Mouse (Mus musculus) midbrain, embryonic 11.5 days (tissue): ENCODE results near the gene Ralgds. TPM values are rescaled to one million over a fixed set of nuclear protein-coding genes. Genes with fewer than 3 reads are reported as not detected.

Experiments
- ATAC-seq: fragments of 200-750 bp; cut with Nextera tagmentation; 2 replicates; pipeline ENCODE4 v1.8.0; 2017; ENCODE audit warnings: moderate TSS enrichment, moderate library complexity; ENCODE audit not compliant: low FRiP score
- DNase-seq: peaks from one replicate; pipeline ENCODE4 v3.0.0; 2015; ENCODE audit warnings: low spot score; ENCODE audit errors: missing footprints
- H3K27ac ChIP-seq: fragments of 300-500 bp; sonication (generic); 2 replicates; pipeline ENCODE4 v1.5.1; 2014; ENCODE audit warnings: low read depth, low read length
- H3K27me3 ChIP-seq: fragments of 300-500 bp; sonication (generic); 2 replicates; pipeline ENCODE4 v1.6.1; 2014; ENCODE audit warnings: mild to moderate bottlenecking, low read length, moderate library complexity, mixed read lengths; ENCODE audit not compliant: control insufficient read depth, insufficient read depth
- H3K36me3 ChIP-seq: fragments of 300-500 bp; sonication (generic); 2 replicates; pipeline ENCODE4 v1.6.1; 2014; ENCODE audit warnings: mild to moderate bottlenecking, low read length, moderate library complexity, mixed read lengths; ENCODE audit not compliant: control insufficient read depth, insufficient read depth
- H3K4me1 ChIP-seq: fragments of 300-500 bp; sonication (generic); 2 replicates; pipeline ENCODE4 v1.6.1; 2014; ENCODE audit warnings: low read length; ENCODE audit not compliant: control insufficient read depth, insufficient read depth
- H3K4me2 ChIP-seq: fragments of 300-500 bp; sonication (generic); 2 replicates; pipeline ENCODE4 v1.6.1; 2014; ENCODE audit warnings: mild to moderate bottlenecking, moderate library complexity
- H3K4me3 ChIP-seq: fragments of 300-500 bp; sonication (generic); 2 replicates; pipeline ENCODE4 v1.5.1; 2014; ENCODE audit warnings: low read depth, low read length
- H3K9ac ChIP-seq: fragments of 300-500 bp; sonication (generic); 2 replicates; pipeline ENCODE4 v1.6.1; 2014; ENCODE audit warnings: low read length
- H3K9me3 ChIP-seq: fragments of 300-500 bp; sonication (generic); 2 replicates; pipeline ENCODE4 v1.6.1; 2016; ENCODE audit warnings: low read length; ENCODE audit not compliant: control insufficient read depth
- WGBS: fragments of 180-500 bp; shearing (Covaris S2); extraction: QIAGEN DNeasy Blood & Tissue Kit; methylation state at CpG from one replicate; pipeline ENCODE4 v1.1.7; 2014; 5-methylcytosine and 5-hydroxymethylcytosine counted together
- polyA plus RNA-seq: library from polyadenylated mRNA; unstranded; fragments of >200 nt; fragmentation: Nextera tagmentation; extraction: Ambion mirVana; gene quantifications from 2 replicates; pipeline ENCODE4 v1.2.1, GENCODE M21; 2014

Gene Ralgds
- polyA plus RNA-seq, 1 experiment from 2014 or later, result 48.8 TPM

GRCm38 (mm10) chr2:28563303-28563702 is 50.4 kb downstream of the Ralgds start, which contains the start of gene Cel:
Gene Cel, minus strand, starts transcription at chr2:28563403.
- Histone ChIP-seq H3K4me3 (no peak within 1 kb of the TSS), H3K9me3 (no peaks in the 10 kb centered on the region), H3K27me3 (no peaks in the 10 kb centered on the region), H3K4me2 (no peak within 1 kb of the TSS), H3K36me3 (peaks cover 9% of the 10 kb centered on the region; the same call in 1 of the 2 replicates), H3K9ac (no peak within 1 kb of the TSS), H3K4me1 (no peaks in the 10 kb centered on the region), H3K27ac (no peak within 1 kb of the TSS)
- no peak for DNase-seq
- ATAC-seq, result no peak
- WGBS, result 75% methylated on average over 6 of the region's 6 CpGs

GRCm38 (mm10) chr2:28563830-28564229 is 50.9 kb downstream of the Ralgds start:
- no peaks in the 10 kb centered on the region for H3K27me3 ChIP-seq
- no peaks in the 10 kb centered on the region for H3K4me1 ChIP-seq
- no peak overlapping the region for H3K27ac ChIP-seq
- no peaks in the 10 kb centered on the region for H3K9me3 ChIP-seq
- no peak overlapping the region for H3K9ac ChIP-seq
- no peak for DNase-seq
- peaks cover 11% of the 10 kb centered on the region; the same call in 1 of the 2 replicates for H3K36me3 ChIP-seq
- H3K4me3 ChIP-seq, result no peak overlapping the region
- ATAC-seq, result no peak
- H3K4me2 ChIP-seq, result no peak overlapping the region

- ATAC-seq (no peak), DNase-seq (no peak)
- WGBS, result 85% methylated on average over 4 of the region's 4 CpGs
- Histone ChIP-seq H3K9me3 (no peaks in the 10 kb centered on the region), H3K4me1 (no peaks in the 10 kb centered on the region), H3K4me2 (no peak overlapping the region), H3K27ac (no peak overlapping the region), H3K9ac (no peak overlapping the region), H3K36me3 (peaks cover 14% of the 10 kb centered on the region; the same call in 1 of the 2 replicates), H3K4me3 (no peak overlapping the region), H3K27me3 (no peaks in the 10 kb centered on the region)
These were observed 51.5 kb downstream of the Ralgds start for GRCm38 (mm10) chr2:28564380-28564779.

DNA sequence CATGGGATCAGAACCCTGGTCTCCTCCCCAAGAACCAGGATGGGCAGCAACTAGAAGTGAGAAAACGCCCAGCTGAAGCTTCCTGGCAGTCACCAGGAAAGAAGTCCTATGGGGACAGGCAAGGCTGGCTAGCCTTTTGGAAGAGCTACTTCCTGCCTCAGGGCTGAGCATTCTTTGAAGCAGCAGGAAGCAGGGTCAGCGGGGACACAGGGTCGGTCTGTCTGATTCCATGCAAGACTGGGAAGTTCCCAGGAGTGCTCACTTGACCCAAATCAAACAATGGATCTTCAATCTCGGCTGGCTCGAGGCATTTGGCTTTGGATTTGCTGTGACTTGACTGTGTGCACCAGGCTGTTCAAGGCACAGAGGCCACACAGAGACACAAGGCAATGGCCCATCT is 53.6 kb downstream of the Ralgds start:
- no peaks in the 10 kb centered on the region for H3K27me3 ChIP-seq
- no peak for ATAC-seq
- no peaks in the 10 kb centered on the region for H3K9me3 ChIP-seq
- no peak for DNase-seq
- WGBS, result 68% methylated on average over 5 of the region's 5 CpGs
- H3K4me2 ChIP-seq, result no peak overlapping the region
- H3K36me3 ChIP-seq, result peaks cover 24% of the 10 kb centered on the region; the same call in 1 of the 2 replicates
- no peak overlapping the region for H3K9ac ChIP-seq
- no peak overlapping the region for H3K4me3 ChIP-seq
- no peaks in the 10 kb centered on the region for H3K4me1 ChIP-seq
- H3K27ac ChIP-seq, result no peak overlapping the region

DNA sequence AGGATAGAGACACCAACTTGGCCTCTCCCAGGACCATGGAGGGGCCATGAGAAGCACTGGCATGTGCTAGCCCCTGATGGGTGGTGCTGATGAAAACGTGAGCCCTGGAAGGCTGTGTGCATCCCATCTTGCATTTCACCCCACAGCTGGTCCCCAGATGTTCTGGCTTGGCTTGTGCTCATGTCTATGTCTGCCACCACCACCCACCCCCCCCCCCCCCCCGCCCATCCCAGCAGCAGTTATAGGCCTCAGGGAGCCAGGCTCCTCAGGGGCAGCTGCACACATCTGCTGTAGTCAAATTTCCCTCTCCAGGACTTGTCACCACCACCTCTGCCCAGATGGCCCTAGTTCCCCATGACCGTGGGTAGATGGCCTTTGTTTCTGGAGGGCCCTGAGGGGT is 57.0 kb downstream of the Ralgds start:
- ATAC-seq (no peak), DNase-seq (no peak)
- Histone ChIP-seq H3K4me2 (no peak overlapping the region), H3K4me3 (no peak overlapping the region), H3K27ac (no peak overlapping the region), H3K36me3 (peaks cover 42% of the 10 kb centered on the region), H3K9me3 (no peaks in the 10 kb centered on the region), H3K27me3 (no peaks in the 10 kb centered on the region), H3K4me1 (no peaks in the 10 kb centered on the region), H3K9ac (no peak overlapping the region)
- 62% methylated on average over 2 of the region's 3 CpGs for WGBS

- H3K4me2 ChIP-seq, result no peak overlapping the region
- H3K4me1 ChIP-seq, result no peaks in the 10 kb centered on the region
- H3K27ac ChIP-seq, result no peak overlapping the region
- WGBS, result 87% methylated on average over 4 of the region's 4 CpGs
- ATAC-seq, result no peak
- no peaks in the 10 kb centered on the region for H3K9me3 ChIP-seq
- no peak for DNase-seq
- peaks cover 47% of the 10 kb centered on the region for H3K36me3 ChIP-seq
- no peaks in the 10 kb centered on the region for H3K27me3 ChIP-seq
- H3K4me3 ChIP-seq, result no peak overlapping the region
- no peak overlapping the region for H3K9ac ChIP-seq
These were observed 62.4 kb downstream of the Ralgds start for GRCm38 (mm10) chr2:28575341-28575740.

- 93% methylated on average over 3 of the region's 3 CpGs for WGBS
- no peak for DNase-seq
These were observed 63.9 kb downstream of the Ralgds start for GRCm38 (mm10) chr2:28576815-28577214.

DNA sequence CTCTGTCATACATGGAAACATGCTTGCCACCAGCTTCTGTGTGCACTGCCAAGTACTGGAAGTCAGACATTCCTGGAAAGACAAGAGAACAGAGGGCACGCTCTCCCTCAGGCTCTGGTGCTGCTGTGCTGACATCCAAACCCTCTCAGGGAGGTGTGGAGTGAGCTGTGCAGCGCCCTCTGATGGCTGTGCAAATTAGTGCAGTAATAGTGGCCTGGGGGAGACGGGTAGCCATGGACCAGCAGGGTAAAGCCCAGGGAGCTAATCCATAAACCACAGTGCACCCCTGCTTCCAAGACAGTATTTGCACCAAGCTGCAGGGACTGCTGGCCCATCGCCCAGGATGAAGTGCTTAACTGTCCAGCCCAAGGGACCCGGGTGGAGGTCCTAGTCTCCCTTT is 65.1 kb downstream of the Ralgds start:
- 68% methylated on average over 5 of the region's 5 CpGs for whole genome bisulfite sequencing
- DNase-seq, result peak; percentile 79

More at GRCm38 (mm10) chr2:28576815-28577214, 63.9 kb downstream of the Ralgds start:
- Histone ChIP-seq H3K4me1 (peaks cover 2% of the 10 kb centered on the region), H3K9ac (no peak overlapping the region), H3K36me3 (peaks cover 40% of the 10 kb centered on the region), H3K9me3 (no peaks in the 10 kb centered on the region), H3K27me3 (no peaks in the 10 kb centered on the region), H3K4me2 (no peak overlapping the region), H3K4me3 (no peak overlapping the region), H3K27ac (no peak overlapping the region)
- no peak for ATAC-seq

DNA sequence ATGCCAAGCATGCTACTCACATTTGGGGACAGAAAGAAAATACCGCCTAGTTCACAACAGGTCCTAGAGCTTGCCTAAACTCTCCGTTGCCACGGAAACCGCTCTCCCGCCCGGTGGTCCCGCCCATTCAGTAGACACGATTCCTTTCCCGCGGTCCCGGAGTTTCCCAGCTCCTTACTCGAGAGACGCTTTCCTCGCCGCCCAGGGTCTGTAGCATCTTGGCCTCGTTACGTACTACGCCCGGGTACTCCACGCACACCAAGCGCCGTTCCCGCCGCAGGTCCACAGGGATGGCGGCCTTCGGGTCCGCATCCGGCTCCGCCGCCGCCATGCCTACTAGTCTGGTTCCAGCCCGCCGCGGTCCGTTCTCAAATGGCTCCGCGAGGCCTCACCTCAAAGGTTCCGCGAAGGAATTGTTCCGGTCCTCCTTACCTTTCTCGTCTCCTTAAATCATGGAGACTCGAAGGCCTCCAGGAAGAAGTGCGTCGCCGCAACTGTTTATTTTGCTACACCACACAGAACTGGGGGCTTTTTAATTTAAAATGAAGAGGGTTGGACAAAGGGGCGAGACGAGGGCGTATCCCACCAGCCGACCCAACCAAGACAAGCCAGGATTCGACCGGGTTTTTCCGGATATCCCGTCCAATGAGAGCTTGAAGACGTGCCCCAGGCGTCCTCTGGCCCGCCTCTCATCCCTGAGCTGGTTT is 69.9 kb downstream of the Ralgds start:
- Histone ChIP-seq H3K9ac (peak overlapping the region; percentile 84), H3K4me1 (peaks cover 9% of the 10 kb centered on the region), H3K4me3 (peak overlapping the region; percentile 75), H3K4me2 (peak overlapping the region; percentile 64), H3K27me3 (no peaks in the 10 kb centered on the region), H3K9me3 (no peaks in the 10 kb centered on the region), H3K36me3 (peaks cover 7% of the 10 kb centered on the region; the same call in 1 of the 2 replicates), H3K27ac (peak overlapping the region; percentile 81)
- DNase-seq (peak; percentile 100), ATAC-seq (peak; percentile 90)
- WGBS, result under 1% methylated on average over 56 of the region's 56 CpGs

More for the DNA sequence above, 65.1 kb downstream of the Ralgds start:
- H3K27me3 ChIP-seq, result no peaks in the 10 kb centered on the region
- no peak overlapping the region for H3K9ac ChIP-seq
- no peaks in the 10 kb centered on the region for H3K9me3 ChIP-seq
- peaks cover 5% of the 10 kb centered on the region for H3K4me1 ChIP-seq
- peaks cover 32% of the 10 kb centered on the region for H3K36me3 ChIP-seq
- ATAC-seq, result no peak
- no peak overlapping the region for H3K4me3 ChIP-seq
- H3K27ac ChIP-seq, result no peak overlapping the region
- no peak overlapping the region for H3K4me2 ChIP-seq
